Mouse (Mus musculus) stomach, embryonic 16.5 days (tissue): ENCODE measurements at regions not wholly inside any gene's neighbourhood (a gene's known extent, or its start where the extent isn't known, plus 50 kb on each side); places are given as distances from the start of the nearest gene placed in this dataset.

Experiments
- ATAC-seq: fragments of 200-750 bp; cut with Nextera tagmentation; 2 replicates; pipeline ENCODE4 v1.8.0; 2017; ENCODE audit warnings: moderate number of reproducible peaks, moderate TSS enrichment; ENCODE audit not compliant: insufficient read depth, low FRiP score
- H3K27ac ChIP-seq: fragments of 300-500 bp; sonication (generic); 2 replicates; pipeline ENCODE4 v1.5.1; 2014; ENCODE audit warnings: low read length
- H3K27me3 ChIP-seq: fragments of 300-500 bp; sonication (generic); 2 replicates; pipeline ENCODE4 v1.6.1; 2014; ENCODE audit warnings: low read length, control low read depth, mixed read lengths; ENCODE audit not compliant: control insufficient read depth, insufficient read depth
- H3K36me3 ChIP-seq: fragments of 300-500 bp; sonication (generic); 2 replicates; pipeline ENCODE4 v1.6.1; 2014; ENCODE audit warnings: low read length; ENCODE audit not compliant: control insufficient read depth, insufficient read depth
- H3K4me1 ChIP-seq: fragments of 300-500 bp; sonication (generic); 2 replicates; pipeline ENCODE4 v1.6.1; 2014; ENCODE audit warnings: low read length, control low read depth, mixed read lengths; ENCODE audit not compliant: control insufficient read depth, insufficient read depth
- H3K4me2 ChIP-seq: fragments of 300-500 bp; sonication (generic); 2 replicates; pipeline ENCODE4 v1.6.1; 2014; ENCODE audit warnings: low read depth, low read length, mixed read lengths
- H3K4me3 ChIP-seq: fragments of 300-500 bp; sonication (generic); replicated peaks from 2 replicates; pipeline ENCODE4 v1.5.1; 2014; ENCODE audit warnings: mild to moderate bottlenecking, low read length
- H3K9ac ChIP-seq: fragments of 300-500 bp; sonication (generic); 2 replicates; pipeline ENCODE4 v1.6.1; 2014; ENCODE audit warnings: low read length
- H3K9me3 ChIP-seq: fragments of 300-500 bp; sonication (generic); replicated peaks from 2 replicates; pipeline ENCODE4 v1.6.1; 2016; ENCODE audit warnings: low read length, control low read depth; ENCODE audit not compliant: control insufficient read depth
- WGBS: fragments of 180-500 bp; shearing (Covaris S2); extraction: QIAGEN DNeasy Blood & Tissue Kit; methylation state at CpG from one replicate; pipeline ENCODE4 v1.1.7; 2014; 5-methylcytosine and 5-hydroxymethylcytosine counted together

- ATAC-seq = no peak
- WGBS = 79% methylated on average over 6 of the region's 6 CpGs
Measured at GRCm38 (mm10) chr15:11597021-11597420, 197.6 kb upstream of the Tars start.

GRCm38 (mm10) chr15:11590542-11591116, 191.2 kb upstream of the Tars start:
- no peak overlapping the region for H3K4me3 ChIP-seq
- 32% methylated on average over 9 of the region's 9 CpGs for WGBS
- no peak overlapping the region for H3K4me2 ChIP-seq
- no peaks in the 10 kb centered on the region for H3K36me3 ChIP-seq
- H3K27ac ChIP-seq = no peak overlapping the region
- H3K4me1 ChIP-seq = no peaks in the 10 kb centered on the region
- ATAC-seq = no peak
- no peaks in the 10 kb centered on the region for H3K9me3 ChIP-seq
- H3K27me3 ChIP-seq = no peaks in the 10 kb centered on the region
- no peak overlapping the region for H3K9ac ChIP-seq

More at GRCm38 (mm10) chr15:11597021-11597420, 197.6 kb upstream of the Tars start:
- no peaks in the 10 kb centered on the region for H3K27me3 ChIP-seq
- no peaks in the 10 kb centered on the region for H3K4me1 ChIP-seq
- no peaks in the 10 kb centered on the region for H3K9me3 ChIP-seq
- H3K4me3 ChIP-seq = no peak overlapping the region
- no peak overlapping the region for H3K9ac ChIP-seq
- H3K36me3 ChIP-seq = no peaks in the 10 kb centered on the region
- no peak overlapping the region for H3K27ac ChIP-seq
- H3K4me2 ChIP-seq = no peak overlapping the region

GRCm38 (mm10) chr15:11589795-11590194, 190.3 kb upstream of the Tars start:
- Histone ChIP-seq H3K36me3 (no peaks in the 10 kb centered on the region), H3K27me3 (no peaks in the 10 kb centered on the region), H3K27ac (no peak overlapping the region), H3K9ac (no peak overlapping the region), H3K9me3 (no peaks in the 10 kb centered on the region), H3K4me2 (no peak overlapping the region), H3K4me3 (no peak overlapping the region), H3K4me1 (no peaks in the 10 kb centered on the region)
- no peak for ATAC-seq
- 53% methylated on average over 7 of the region's 7 CpGs for WGBS

GRCm38 (mm10) chr15:11586384-11586783, 186.9 kb upstream of the Tars start:
- no peaks in the 10 kb centered on the region for H3K27me3 ChIP-seq
- 84% methylated on average over 2 of the region's 2 CpGs for WGBS

GRCm38 (mm10) chr15:11584155-11584554, 184.7 kb upstream of the Tars start:
- H3K4me2 ChIP-seq = no peak overlapping the region
- 80% methylated on average over 2 of the region's 2 CpGs for WGBS
- no peaks in the 10 kb centered on the region for H3K27me3 ChIP-seq
- H3K36me3 ChIP-seq = no peaks in the 10 kb centered on the region
- H3K4me3 ChIP-seq = no peak overlapping the region
- no peak for ATAC-seq
- no peak overlapping the region for H3K27ac ChIP-seq
- no peaks in the 10 kb centered on the region for H3K4me1 ChIP-seq
- H3K9ac ChIP-seq = no peak overlapping the region
- H3K9me3 ChIP-seq = no peaks in the 10 kb centered on the region

More at GRCm38 (mm10) chr15:11586384-11586783, 186.9 kb upstream of the Tars start:
- no peak for ATAC-seq
- Histone ChIP-seq H3K4me3 (no peak overlapping the region), H3K4me1 (no peaks in the 10 kb centered on the region), H3K4me2 (no peak overlapping the region), H3K36me3 (no peaks in the 10 kb centered on the region), H3K27ac (no peak overlapping the region), H3K9me3 (no peaks in the 10 kb centered on the region), H3K9ac (no peak overlapping the region)

- Histone ChIP-seq H3K27me3 (no peaks in the 10 kb centered on the region), H3K4me3 (no peak overlapping the region), H3K36me3 (no peaks in the 10 kb centered on the region), H3K9me3 (no peaks in the 10 kb centered on the region), H3K9ac (no peak overlapping the region), H3K27ac (no peak overlapping the region), H3K4me1 (no peaks in the 10 kb centered on the region), H3K4me2 (no peak overlapping the region)
- 88% methylated on average over 1 of the region's 1 CpGs for WGBS
- ATAC-seq = no peak
Measured at GRCm38 (mm10) chr15:11578331-11578730, 178.9 kb upstream of the Tars start.

- H3K27me3 ChIP-seq = no peaks in the 10 kb centered on the region
- no peak for ATAC-seq
- no peak overlapping the region for H3K4me2 ChIP-seq
- 57% methylated on average over 2 of the region's 2 CpGs for WGBS
- no peak overlapping the region for H3K9ac ChIP-seq
- no peaks in the 10 kb centered on the region for H3K36me3 ChIP-seq
- no peaks in the 10 kb centered on the region for H3K9me3 ChIP-seq
- no peak overlapping the region for H3K4me3 ChIP-seq
- no peaks in the 10 kb centered on the region for H3K4me1 ChIP-seq
- H3K27ac ChIP-seq = no peak overlapping the region
Measured at GRCm38 (mm10) chr15:11574359-11574758, 174.9 kb upstream of the Tars start.

- Histone ChIP-seq H3K4me1 (no peaks in the 10 kb centered on the region), H3K4me2 (no peak overlapping the region), H3K27ac (no peak overlapping the region), H3K27me3 (no peaks in the 10 kb centered on the region), H3K9ac (no peak overlapping the region), H3K36me3 (no peaks in the 10 kb centered on the region), H3K9me3 (no peaks in the 10 kb centered on the region), H3K4me3 (no peak overlapping the region)
- WGBS = 71% methylated on average over 2 of the region's 2 CpGs
- no peak for ATAC-seq
Measured at GRCm38 (mm10) chr15:11573496-11573895, 174.0 kb upstream of the Tars start.

GRCm38 (mm10) chr15:11572063-11572462, 172.6 kb upstream of the Tars start:
- no peak overlapping the region for H3K4me2 ChIP-seq
- no peak overlapping the region for H3K27ac ChIP-seq
- H3K4me3 ChIP-seq = no peak overlapping the region
- H3K9me3 ChIP-seq = no peaks in the 10 kb centered on the region
- no peaks in the 10 kb centered on the region for H3K27me3 ChIP-seq
- no peak for ATAC-seq
- no peaks in the 10 kb centered on the region for H3K36me3 ChIP-seq
- H3K9ac ChIP-seq = no peak overlapping the region
- WGBS = 77% methylated on average over 4 of the region's 4 CpGs
- no peaks in the 10 kb centered on the region for H3K4me1 ChIP-seq
